Mouse (Mus musculus): ENCODE data around the gene Lcp2.

DNA sequence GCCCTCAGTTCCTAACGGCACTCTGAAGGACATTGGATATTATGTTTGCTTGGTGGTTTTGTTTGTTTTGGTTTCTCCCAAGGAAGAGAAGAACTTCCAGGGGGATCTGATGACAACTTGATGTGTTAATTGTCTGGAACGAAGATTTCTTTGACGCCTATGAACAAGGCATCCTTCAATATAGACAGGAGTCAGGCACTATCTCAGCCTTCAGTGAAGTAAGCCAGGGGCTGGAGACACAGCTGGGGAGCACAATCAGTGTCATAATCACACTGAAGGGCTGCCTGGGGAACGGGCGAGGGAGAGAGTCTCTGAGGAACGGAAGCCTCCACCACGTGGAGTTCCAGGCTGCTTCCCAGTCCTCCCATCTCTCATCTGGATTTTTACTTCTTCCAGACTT is 78.1 kb downstream of the Lcp2 start:
- no peak for TF ChIP-seq GABPA (IDR thresholded peaks at IDR 0.05; ENCODE audit: insufficient replicate concordance, low read depth, low read length)
- TF ChIP-seq ZMIZ1 (IDR thresholded peaks at IDR 0.05; ENCODE audit: low read depth, low read length), result no peak
- no peak for TF ChIP-seq EP300 (IDR thresholded peaks at IDR 0.05; ENCODE audit: low read length)
- no peak for TF ChIP-seq CTCF (conservative IDR thresholded peaks at IDR 0.05 in 1 of 2, IDR thresholded peaks at IDR 0.05 in 1 of 2; ENCODE audit: low read depth in 2 of 2, low read length in 2 of 2)
